Mouse (Mus musculus): ENCODE data around the gene Qpct.

Gene Qpct

DNA sequence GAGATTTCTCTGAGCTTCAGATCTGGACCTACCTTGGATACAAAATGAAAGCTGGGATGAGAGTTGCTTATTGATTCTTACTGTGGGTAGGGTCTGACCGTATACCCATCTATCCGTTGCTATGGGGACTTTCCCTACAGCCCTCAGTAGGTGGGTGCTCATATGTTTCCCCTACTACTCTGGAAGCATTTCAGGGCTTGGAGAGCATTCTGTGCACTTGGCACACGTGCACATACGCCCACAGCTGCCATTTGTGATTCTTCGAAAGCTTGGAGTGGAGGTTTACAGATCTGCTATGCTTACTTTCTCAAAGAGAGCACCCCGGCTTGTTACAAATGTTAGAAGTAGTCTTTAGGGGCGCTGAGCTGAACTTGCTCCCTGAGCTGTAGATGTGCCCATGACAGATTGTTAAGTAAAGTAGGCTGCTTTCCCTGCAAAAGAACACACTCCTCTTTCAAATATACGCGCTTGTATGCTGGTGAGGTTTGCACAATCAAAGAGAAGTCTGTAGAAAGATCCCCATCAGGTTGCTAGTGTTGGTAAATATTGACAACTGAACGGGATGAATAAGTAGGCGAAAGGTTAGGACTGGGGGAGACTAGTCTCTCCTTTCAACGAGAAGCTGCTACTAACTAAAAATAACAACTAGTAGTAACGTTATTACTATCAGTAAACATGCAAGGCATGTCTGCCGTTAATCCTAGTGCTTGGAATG, 18.2 kb downstream of the Qpct start:
- no peak for DNase-seq (ENCODE audit: low spot score in 2 of 2)

DNA sequence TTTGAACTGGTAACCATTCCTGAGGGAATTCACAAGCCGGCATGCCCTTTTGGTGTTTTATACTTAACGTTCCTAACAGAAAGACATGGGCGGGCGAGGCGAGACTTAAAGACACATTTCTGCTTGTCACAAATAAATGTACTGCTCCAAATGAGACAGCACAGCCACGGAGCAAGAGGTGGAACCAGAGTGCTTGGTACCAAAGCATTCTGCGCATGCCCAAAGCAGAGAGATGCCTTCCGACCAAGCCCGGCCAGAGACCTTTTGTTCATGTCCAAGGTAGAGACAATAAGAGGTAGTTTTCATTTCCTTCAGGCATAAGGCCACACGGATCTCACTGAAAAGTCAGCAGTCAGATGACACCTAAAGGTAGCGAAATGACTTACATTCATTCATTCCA, 20.2 kb downstream of the Qpct start:
- DNase-seq (ENCODE audit: low spot score in 2 of 2), result no peak

DNA sequence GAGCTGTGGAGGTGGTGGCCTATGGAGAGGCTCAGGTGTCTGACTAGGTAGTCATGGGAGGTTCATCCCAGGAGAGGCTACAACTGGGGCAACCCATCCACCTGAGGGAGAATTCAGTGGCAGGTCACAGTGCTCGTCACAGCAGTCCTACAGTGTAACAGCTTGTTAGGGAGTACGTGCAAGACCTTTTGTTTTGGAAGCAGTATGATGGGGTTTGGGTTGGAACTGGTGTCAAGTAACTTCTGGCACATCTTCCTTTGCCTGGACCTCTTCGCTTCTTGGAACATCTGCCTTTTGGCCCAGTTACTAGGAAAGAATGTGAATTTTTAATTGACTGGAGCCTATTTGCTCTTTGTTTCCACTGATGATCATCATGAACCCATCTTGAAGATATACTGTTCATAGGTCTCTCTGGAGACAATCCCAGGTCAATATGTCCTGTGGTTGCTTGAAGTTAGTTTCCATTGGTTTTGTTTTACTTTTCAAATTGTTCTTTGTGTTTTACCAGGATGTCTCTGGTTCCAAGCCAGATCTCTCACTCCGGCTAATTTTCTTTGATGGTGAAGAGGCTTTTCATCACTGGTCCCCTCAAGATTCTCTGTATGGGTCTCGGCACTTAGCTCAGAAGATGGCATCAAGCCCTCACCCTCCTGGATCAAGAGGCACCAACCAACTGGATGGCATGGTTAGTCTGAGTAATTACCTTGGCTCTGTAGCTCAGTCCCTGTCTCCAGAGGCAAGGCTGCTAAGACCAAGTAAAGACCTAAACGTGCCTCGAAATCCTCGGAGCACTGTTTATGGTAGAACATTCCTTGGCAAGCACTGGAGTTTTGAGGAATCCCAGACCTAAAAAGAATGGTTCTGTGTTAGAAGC, 25.5 kb downstream of the Qpct start:
- no peak for DNase-seq (ENCODE audit: low spot score in 2 of 2)

DNA sequence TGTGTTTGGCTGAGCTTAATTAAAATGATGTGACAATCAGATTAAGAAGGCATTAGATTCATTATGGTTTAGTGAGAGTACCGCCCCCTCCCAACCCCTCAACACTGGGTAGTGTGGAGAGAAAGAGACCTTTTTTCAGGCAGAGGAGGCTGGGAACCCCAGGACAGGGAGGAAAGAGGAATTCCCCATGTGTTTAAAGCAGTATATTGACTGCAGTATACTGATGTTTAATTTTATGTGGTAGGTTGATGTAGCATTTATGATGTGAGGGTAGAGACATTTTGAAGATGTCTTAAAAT, 26.1 kb downstream of the Qpct start:
- DNase-seq (ENCODE audit: low spot score in 2 of 2), result no peak

DNA sequence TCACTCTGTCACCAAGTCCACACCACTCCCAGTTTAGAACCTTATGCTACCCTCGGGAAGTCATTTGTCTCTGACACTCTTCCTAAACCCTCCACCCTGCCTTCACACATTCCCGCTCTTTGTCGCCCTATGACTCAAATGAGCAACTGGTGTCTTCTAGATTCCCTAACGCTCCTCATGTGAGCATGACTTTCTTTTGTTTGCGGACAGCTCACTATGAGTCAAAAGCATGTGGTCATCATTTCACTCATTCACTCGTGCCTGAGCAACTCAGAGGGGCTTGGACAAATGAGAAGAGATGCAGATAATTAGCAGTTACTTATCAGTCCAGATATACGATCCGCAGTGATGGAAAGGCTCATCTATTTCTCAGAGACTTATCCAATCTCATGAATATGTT, 26.5 kb downstream of the Qpct start:
- DNase-seq (ENCODE audit: low spot score in 2 of 2), result no peak

DNA sequence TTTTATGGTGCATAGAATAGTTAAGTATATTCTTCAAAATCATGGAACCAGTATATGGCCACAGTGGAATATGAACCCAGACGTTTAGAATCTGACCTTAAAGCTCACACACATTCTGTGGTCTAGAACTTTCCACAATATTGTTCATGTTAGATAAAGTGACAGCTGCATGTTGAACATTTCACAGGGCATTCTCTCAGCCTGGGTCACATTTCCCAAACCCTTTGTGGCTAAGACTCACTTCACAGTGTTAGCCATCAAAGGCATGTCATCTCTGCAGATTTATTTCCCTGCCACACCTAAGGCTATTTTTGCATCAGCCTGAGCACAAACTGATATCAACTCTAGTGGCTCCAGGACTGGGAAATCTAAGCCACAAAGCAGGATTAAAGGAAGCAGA, 40.0 kb downstream of the Qpct start:
- DNase-seq (ENCODE audit: low spot score in 2 of 2), result no peak

DNA sequence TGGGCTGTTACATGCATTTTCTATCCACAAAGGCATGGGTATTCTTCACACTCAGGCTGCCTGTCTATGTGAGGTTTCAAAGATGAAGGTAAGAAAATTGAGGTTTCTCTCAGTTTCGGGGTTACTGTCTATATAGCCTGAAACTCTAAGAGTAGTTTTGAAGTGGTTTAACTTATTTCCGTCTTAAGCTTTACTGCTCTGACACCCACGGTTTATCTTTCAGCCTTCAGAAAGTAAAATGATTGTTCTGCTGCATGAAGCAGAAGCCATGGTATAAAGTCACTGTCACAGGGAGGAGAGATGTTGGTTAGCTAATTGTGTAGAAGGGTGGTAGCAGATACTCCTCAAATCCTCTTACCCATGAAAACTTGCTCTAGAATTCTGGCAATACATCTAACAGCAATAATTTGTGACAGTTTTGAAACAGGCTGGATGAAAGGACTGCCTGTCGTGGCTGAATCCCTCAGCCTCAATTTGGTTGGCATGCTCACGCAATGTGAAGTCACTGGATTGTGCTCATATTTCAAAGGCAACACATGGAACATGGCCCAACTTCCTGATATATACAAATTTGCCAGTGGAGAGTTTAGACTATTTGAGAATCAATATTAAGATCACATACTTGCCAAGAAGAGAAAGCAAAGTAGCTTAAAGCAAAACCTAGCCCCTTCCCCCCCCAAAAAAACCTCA, 41.7 kb downstream of the Qpct start:
- no peak for DNase-seq (ENCODE audit: low spot score in 2 of 2)

DNA sequence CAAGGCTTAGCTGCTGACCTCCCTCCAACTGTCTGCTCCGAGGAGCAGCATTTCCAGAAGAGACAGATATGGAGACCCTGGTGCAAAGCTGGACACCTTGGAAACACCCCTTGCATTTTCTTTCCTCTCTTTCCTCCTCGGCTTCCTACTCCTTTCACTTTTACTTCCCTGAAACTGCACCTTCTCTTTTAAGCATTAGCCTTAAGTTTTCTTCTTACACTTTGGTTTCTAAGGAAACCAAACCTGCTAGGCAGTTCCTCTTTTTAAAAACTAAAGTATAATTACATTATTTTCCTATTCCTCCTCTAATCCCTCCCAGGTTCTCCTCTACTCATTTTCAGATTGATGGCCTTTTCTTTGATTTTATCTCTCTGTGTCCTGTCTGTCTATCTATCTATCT, 43.9 kb downstream of the Qpct start:
- DNase-seq (ENCODE audit: low spot score in 2 of 2), result no peak

DNA sequence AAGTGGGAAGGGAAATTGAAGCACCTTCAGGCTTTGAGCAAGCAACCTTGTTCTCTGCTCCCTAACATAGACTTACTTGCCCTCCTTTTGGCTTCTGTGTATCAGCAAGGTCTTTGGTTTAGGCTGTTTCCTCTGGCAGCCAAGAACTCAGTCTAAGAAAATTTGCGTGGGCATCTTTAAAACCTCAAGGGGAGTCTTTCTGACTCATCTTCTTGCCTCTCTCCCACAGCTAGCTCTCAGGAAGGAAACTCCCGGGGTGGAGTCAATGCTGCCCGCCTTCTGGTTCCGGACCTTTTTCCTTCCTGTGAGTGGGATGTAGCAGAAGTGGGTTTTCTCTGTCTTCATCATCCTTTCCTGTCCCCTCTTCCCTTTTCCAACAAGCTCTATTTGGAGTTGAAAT, 48.2 kb downstream of the Qpct start:
- DNase-seq (ENCODE audit: low spot score in 2 of 2), result no peak

DNA sequence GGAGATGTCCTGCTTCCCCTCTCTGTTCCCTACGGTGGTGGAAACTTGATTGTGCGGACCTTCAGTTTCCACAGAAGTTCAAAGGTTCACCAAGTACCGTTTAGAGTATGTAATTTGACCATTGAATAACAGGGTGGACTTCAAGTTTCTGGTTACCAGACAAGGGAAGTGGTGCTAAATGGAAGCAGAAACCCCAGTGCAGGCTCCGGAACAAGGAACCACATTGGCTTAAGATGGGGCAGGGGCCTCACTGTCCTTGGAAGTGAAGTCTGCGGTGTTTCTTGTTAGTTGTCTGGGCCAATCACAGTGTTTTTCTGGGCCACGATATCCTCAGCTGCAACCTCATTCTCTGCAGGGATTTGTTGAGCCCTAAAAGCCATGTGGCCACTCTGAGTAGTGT, 56.5 kb downstream of the Qpct start:
- no peak for DNase-seq (ENCODE audit: low spot score in 2 of 2)

DNA sequence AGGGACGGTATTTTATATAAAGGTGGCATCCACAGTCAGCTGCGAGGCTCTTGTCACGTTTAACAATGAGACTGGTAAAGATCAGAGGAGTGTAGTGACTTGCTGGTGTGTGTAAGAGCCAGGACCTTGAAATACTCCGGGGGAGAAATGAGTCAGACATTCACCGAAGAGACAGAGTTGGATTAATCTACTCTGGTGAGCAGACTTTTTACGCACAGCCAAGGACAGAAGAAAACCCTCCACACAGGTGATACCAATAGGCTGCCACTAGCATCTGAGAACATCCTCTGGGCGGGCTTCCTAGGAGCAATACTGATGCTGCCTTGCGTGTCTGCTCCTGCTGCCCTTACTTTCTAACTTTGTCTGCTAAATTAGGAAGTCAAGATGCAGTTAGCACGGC, 57.9 kb downstream of the Qpct start:
- no peak for DNase-seq (ENCODE audit: low spot score in 2 of 2)

DNA sequence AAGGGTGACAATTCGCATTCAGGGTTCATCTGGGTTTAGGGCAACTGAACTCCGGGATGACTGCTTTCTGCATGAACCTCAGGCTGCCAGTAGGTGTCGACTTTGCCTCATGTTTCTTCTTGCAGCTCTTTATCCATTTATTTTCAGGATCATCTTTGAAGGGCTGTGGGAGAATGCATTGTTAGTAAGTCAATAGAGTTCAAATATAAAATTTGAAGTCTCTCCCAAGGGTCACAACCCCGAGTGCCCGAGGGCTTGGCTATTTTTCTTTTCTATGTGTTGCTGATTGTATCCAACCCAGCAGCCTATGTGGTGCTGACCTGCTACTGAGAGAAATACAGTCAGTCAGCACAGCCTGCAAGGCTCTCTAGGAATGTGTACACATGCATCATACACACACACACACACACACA, 59.2 kb downstream of the Qpct start:
- DNase-seq (ENCODE audit: low spot score in 2 of 2), result peak; percentile 20 to 36

DNA sequence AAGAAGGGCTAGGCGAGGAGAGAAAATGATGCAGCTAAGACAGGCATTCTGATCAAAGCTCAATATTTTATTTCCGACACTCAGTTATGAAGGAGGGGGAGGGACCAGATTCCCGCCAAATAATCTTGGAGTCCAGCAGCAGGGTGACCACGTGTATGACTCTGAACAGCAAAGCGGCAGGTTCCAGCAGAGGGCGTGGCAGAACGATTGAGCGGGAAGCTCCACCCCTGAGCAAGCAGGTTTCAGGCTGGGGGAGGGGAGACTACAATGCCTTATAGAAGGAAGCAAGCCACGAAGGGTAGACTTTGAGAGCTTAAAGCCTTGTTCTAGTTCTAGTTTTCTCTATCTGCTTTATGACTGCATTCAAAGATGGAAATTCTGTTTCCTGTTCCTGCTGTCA, 63.5 kb downstream of the Qpct start:
- peak in 1 of 2 experiments; percentile 3 for DNase-seq (ENCODE audit: low spot score in 2 of 2)

DNA sequence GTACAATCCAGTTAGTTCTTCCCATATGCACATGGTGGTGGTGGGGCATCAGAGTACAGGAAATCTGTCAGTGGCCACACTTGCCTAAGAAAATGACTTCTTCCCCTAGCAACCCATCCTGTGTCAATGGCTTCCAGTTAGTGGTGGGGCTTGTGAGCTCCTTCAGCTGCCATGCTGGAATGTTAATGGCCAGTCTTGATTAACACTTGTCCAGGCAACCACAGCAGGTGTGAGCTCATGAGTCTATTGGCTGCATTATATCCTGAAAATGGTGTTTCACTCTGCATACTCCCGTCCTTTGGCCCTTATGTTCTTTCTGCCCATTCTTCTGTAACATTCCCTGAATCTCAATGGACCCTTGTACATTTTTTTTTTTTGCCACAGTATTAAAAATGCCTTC, 67.4 kb downstream of the Qpct start:
- no peak for DNase-seq (ENCODE audit: low spot score in 2 of 2)

DNA sequence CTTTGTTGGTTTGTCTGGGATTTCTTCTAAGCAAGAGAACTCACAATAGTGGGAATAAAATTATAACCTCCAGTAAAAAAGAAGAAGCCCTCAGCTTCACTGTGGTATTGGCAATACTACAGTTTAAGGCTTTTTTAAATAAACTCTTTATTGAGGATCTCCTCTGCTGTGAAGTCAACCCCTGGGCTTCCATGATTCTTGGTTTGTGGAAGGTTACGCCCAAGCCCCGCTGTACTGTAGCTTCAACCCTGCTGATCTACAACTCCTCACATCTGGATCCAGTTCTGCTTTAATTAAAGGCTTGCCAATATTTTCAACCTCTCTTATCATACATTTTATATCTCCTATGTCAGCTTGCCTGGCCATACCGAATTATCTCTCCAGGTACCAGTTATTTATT, 68.6 kb downstream of the Qpct start:
- DNase-seq (ENCODE audit: low spot score in 2 of 2), result no peak

DNA sequence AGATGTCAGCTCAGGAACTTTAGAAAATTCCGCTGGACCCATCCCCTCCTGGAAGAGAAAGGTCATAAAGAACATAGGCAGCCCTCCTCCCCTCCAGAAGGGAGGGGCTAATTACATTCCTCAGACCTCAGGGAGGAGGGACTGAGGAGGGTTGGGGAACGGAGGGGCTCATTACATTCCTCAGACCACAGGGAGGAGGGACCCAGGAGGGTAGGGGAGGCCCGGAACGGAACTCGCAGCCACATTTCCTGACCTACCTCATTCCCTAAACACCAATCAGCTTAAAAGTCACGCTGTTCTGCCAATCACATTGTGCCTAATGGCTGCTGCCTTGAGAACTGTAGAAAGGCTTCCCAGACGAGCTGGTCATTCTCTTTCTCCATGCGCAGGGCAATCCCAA, 82.0 kb downstream of the Qpct start:
- no peak for DNase-seq (ENCODE audit: low spot score in 2 of 2)

DNA sequence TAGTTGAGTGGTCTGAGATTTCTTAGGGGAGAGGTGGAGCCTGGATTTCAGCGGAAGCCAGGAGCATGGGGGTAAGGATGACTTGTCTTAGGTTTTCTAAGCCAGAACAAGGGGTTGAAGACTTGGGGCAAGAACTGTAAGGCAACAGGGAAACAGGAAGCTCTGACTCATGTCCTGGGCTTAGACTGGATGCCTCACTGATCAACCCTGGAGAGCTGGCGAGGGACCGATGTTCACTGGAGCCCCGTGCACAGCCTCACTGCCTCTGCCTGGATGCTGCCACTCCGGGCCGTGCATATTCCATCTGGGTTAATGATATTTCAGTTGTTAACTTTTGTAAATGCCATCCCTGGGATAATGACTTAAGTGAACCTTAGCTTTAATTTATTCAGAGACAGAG, 84.1 kb downstream of the Qpct start:
- DNase-seq (ENCODE audit: low spot score in 2 of 2), result no peak

DNA sequence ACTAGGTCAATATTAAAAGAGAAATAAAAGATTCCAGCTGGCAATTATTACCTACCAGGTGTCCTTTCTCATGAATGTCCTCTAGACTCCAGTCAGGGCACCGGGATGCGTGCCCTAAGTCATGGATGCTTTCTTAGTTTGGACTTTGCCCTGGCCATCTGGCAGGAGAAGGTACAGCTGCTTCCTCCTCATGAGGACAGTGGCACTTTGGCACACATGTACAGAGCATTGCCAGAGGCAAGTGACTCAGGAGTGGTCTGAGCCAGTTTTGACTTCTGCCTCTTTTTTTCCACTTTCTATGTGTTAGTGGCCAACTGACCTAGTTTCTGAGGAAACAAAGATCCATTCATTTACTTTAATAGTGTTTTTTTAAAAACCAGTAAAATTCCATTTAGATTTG, 84.7 kb downstream of the Qpct start:
- DNase-seq (ENCODE audit: low spot score in 2 of 2), result no peak
